Mouse (Mus musculus) intestine, embryonic 16.5 days (tissue): ENCODE measurements around the gene Tex10. TPM values are rescaled to one million over a fixed set of nuclear protein-coding genes. Genes with fewer than 3 reads are reported as not detected.

Experiments
- ATAC-seq: fragments of 200-750 bp; cut with Nextera tagmentation; 2 replicates; pipeline ENCODE4 v1.8.0; 2017; ENCODE audit warnings: moderate TSS enrichment, moderate library complexity
- H3K27ac ChIP-seq: fragments of 300-500 bp; sonication (generic); 2 replicates; pipeline ENCODE4 v1.5.1; 2014; ENCODE audit warnings: mild to moderate bottlenecking, low read length
- H3K27me3 ChIP-seq: fragments of 300-500 bp; sonication (generic); replicated peaks from 2 replicates; pipeline ENCODE4 v1.6.1; 2014; ENCODE audit warnings: low read length, control low read depth, mixed read lengths; ENCODE audit not compliant: control insufficient read depth, insufficient read depth
- H3K36me3 ChIP-seq: fragments of 300-500 bp; sonication (generic); 2 replicates; pipeline ENCODE4 v1.6.1; 2014; ENCODE audit warnings: low read length, control low read depth; ENCODE audit not compliant: control insufficient read depth, insufficient read depth
- H3K4me1 ChIP-seq: fragments of 300-500 bp; sonication (generic); 2 replicates; pipeline ENCODE4 v1.6.1; 2014; ENCODE audit warnings: low read length, control low read depth, mixed read lengths; ENCODE audit not compliant: control insufficient read depth, insufficient read depth
- H3K4me2 ChIP-seq: fragments of 300-500 bp; sonication (generic); 2 replicates; pipeline ENCODE4 v1.6.1; 2014; ENCODE audit warnings: low read depth, low read length, control low read depth
- H3K4me3 ChIP-seq: fragments of 300-500 bp; sonication (generic); 2 replicates; pipeline ENCODE4 v1.5.1; 2014; ENCODE audit warnings: mild to moderate bottlenecking, low read length
- H3K9ac ChIP-seq: fragments of 300-500 bp; sonication (generic); 2 replicates; pipeline ENCODE4 v1.6.1; 2014; ENCODE audit warnings: low read depth, low read length
- H3K9me3 ChIP-seq: fragments of 300-500 bp; sonication (generic); 2 replicates; pipeline ENCODE4 v1.6.1; 2016; ENCODE audit warnings: low read length, control low read depth; ENCODE audit not compliant: control insufficient read depth
- WGBS: fragments of 180-500 bp; shearing (Covaris S2); extraction: QIAGEN DNeasy Blood & Tissue Kit; methylation state at CpG from one replicate; pipeline ENCODE4 v1.1.7; 2014; 5-methylcytosine and 5-hydroxymethylcytosine counted together
- polyA plus RNA-seq: library from polyadenylated mRNA; unstranded; fragments of >200 nt; fragmentation: Nextera tagmentation; extraction: Ambion mirVana; gene quantifications from 2 replicates; pipeline ENCODE4 v1.2.1, GENCODE M21; 2015

Tex10 gene
- 42.3 and 45.0 TPM in 2 replicates for polyA plus RNA-seq

DNA sequence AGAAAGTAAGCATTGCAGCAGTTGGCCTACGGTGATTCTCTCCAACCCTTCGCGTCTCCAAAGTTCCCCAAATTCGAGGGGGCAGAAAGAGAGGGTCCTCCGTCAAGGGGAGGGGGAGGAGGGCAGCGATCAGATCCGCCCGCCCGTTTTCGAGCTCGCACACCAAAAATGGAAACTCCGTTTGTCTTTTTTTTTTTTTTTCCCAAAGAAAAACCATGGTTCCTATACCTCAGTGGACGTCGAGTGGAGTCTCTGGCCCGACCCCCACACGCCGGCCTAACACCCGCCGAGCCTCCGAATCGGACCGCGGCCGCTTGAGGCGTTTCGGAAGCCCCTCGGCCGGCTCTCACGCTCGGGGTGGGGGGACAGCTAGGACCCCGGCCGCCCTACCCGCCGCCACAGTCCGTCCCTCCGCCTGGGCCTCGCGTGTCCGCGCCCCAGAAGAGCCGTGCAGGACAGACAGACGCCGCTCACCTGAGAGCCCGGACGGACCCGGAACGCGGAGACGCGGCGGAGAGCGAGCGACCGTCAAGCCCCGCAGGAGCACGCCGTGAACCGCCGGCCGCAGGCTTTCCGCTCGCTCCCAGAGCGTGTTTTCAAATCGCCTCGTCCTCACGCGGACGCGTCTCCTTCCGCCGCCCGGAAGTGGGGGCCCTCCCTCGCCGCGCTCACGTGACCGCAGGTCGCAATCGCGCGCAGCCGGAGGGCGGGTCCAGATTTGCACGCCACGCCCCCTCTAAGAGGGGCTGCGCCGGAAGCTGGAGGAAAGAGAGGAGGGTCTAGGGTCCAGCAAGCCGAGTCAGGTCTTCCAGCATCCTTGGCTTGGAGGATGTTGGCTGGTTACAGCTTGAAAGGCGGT lies at the start of gene Tex10:
TSS of gene Tex10 (minus strand) at position 668 of the 859 bp plus-strand sequence.
- Histone ChIP-seq H3K4me1 (peaks cover 11% of the 10 kb centered on the region), H3K9me3 (no peaks in the 10 kb centered on the region), H3K9ac (peak within 1 kb of the TSS; percentile 99), H3K36me3 (0 out of 2 replicates have a peak, but pooled peaks cover 2% of the 10 kb centered on the region), H3K27ac (peak within 1 kb of the TSS; percentile 86), H3K4me2 (peak within 1 kb of the TSS; percentile 66), H3K4me3 (peak within 1 kb of the TSS; percentile 97), H3K27me3 (no peaks in the 10 kb centered on the region)
- ATAC-seq = peak; percentile 94
- under 1% methylated on average over 89 of the region's 89 CpGs for WGBS

DNA sequence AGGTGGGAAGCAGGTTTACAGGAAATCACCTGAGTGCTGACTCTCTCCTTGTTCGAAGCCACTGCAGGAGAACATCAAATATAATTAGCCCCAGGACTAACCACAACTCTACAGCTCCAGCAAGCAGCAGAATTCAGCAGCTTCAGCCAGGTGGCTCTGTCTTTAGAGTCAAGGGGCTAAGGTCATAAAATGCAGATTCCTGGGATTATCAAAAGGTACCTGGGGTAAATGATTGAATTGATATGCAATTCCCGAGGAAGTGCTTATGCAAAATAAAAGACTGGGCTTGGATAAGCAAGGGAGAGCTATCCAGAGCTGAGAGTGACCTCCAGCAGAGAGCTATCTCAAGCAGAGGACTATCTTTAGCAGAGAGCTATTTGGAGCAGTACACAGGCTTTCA lies 37.6 kb upstream of the Tex10 start:
- WGBS = 39% methylated on average over 2 of the region's 2 CpGs
- no peak overlapping the region for H3K27ac ChIP-seq
- no peak for ATAC-seq

DNA sequence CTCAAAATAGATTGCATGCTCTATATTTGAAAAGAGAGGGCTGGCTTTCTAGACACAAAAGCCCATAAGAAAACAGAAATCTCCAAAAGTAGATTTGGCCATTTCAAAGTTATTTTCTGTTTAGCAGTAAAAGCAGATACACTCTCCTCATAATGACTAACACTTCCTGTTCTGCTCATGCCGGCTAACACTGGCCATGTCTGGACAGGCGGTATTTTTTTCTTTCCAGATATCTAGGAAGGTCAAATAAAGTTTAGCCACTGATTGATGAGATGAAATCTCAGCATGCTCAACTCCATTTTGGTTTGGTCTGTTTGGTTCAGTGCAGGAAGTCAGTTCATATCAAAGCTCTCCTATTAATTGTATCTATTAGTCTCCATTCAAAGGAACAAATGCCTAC lies 19.3 kb upstream of the Tex10 start:
- Histone ChIP-seq H3K27ac (no peak overlapping the region), H3K36me3 (no peaks in the 10 kb centered on the region), H3K9ac (no peak overlapping the region), H3K4me1 (no peaks in the 10 kb centered on the region), H3K4me3 (no peak overlapping the region), H3K9me3 (no peaks in the 10 kb centered on the region), H3K27me3 (no peaks in the 10 kb centered on the region), H3K4me2 (no peak overlapping the region)
- WGBS = 49% methylated on average over 2 of the region's 2 CpGs
- ATAC-seq = no peak

More for the DNA sequence above, 37.6 kb upstream of the Tex10 start:
- Histone ChIP-seq H3K4me1 (no peaks in the 10 kb centered on the region), H3K9ac (no peak overlapping the region), H3K4me3 (no peak overlapping the region), H3K27me3 (no peaks in the 10 kb centered on the region), H3K9me3 (0 out of 2 replicates have a peak, but pooled peaks cover 2% of the 10 kb centered on the region), H3K4me2 (no peak overlapping the region), H3K36me3 (no peaks in the 10 kb centered on the region)

DNA sequence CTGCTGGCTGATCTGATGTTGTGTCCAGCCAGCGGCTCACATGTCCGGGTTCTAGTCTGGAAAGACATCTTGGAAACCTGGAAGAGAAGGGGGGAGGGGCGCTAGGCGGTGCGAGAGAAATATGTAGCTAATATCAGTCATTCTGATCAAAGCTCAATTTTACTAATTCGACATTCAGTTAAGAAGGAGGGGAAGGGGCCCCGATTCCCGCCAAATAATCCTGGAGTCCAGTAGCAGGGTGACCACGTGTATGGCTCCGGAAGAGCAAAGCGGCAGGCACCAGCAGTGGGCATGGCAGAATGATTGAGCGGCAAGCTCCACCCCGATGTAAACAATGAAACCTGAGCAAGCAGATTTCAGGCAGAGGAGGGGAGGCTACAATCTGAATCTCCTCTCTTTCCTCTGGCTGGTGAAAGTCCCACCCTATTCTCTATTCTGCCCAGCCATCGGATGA lies 18.1 kb upstream of the Tex10 start:
- no peaks in the 10 kb centered on the region for H3K9me3 ChIP-seq
- ATAC-seq = peak; percentile 80
- H3K4me2 ChIP-seq = peak overlapping the region; percentile 52
- H3K27me3 ChIP-seq = no peaks in the 10 kb centered on the region
- H3K27ac ChIP-seq = no peak overlapping the region
- no peaks in the 10 kb centered on the region for H3K36me3 ChIP-seq
- H3K4me3 ChIP-seq = peak overlapping the region; percentile 39
- no peaks in the 10 kb centered on the region for H3K4me1 ChIP-seq
- peak overlapping the region; percentile 24; the same call in 1 of the 2 replicates for H3K9ac ChIP-seq
- 7% methylated on average over 14 of the region's 14 CpGs for WGBS

DNA sequence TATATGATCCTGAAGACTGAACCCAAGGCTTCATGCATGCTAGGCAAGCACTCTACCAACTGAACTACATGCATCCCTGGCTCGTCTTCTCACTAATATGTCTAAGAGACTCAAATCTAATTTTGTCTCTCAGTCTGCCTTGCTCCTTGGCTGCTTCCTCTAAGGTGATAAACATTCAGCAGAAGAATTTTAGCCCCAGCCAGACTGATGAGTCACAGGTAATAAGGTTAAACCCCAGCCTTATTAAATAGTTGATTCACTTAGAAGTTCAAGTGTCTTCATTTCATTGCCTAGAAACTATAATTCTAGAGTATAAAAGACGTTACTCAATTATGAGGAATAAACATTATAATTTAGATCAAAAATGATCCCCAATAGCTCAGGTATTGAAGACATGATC lies 15.7 kb upstream of the Tex10 start:
- Histone ChIP-seq H3K36me3 (no peaks in the 10 kb centered on the region), H3K4me2 (no peak overlapping the region), H3K9ac (no peak overlapping the region), H3K9me3 (no peaks in the 10 kb centered on the region), H3K4me1 (no peaks in the 10 kb centered on the region), H3K4me3 (no peak overlapping the region), H3K27ac (no peak overlapping the region), H3K27me3 (no peaks in the 10 kb centered on the region)
- WGBS = 75% methylated on average over 2 of the region's 2 CpGs
- no peak for ATAC-seq

DNA sequence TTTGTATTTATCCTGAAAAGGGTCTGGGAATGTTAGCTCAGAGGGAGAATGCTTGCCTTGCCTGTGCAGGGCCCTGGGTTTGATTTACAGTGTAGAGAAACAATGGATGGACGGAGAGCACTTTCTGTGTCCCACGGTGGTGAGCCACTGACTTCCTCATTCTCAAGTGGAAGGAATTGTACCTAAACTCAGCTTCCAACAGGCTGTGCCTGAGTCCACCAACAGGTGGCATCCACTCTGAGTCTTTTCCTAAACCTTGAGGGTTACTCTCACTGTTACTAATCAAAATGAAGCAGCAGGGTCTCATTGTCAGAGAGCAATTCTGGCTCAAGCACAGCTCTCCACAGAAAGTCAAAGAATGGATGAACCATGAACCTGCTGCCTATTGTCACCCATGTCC lies 8.0 kb upstream of the Tex10 start:
- Histone ChIP-seq H3K9ac (no peak overlapping the region), H3K4me1 (no peaks in the 10 kb centered on the region), H3K4me2 (no peak overlapping the region), H3K27me3 (no peaks in the 10 kb centered on the region), H3K27ac (no peak overlapping the region), H3K36me3 (no peaks in the 10 kb centered on the region), H3K9me3 (no peaks in the 10 kb centered on the region; the same call in 1 of the 2 replicates), H3K4me3 (no peak overlapping the region)
- ATAC-seq = no peak
- 10% methylated on average over 2 of the region's 2 CpGs for WGBS

DNA sequence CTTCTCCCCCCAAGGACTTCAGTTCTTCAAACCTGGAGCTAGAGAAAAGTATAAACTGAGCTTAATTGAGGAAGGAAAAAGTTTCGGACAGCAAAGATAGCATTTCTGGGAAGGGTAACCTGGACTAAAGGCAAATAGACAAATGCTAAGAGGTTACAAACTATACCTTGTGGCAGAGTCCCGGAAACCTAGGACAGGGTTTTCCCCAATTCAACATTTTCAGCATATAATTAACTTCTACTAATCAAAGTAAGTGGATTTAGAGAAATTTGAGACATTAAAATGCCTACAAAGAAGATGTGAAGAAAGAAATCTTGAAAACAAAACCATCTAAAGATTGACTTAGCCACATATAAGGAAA lies 372 bp upstream of the Tex10 start:
- no peaks in the 10 kb centered on the region; the same call in 1 of the 2 replicates for H3K9me3 ChIP-seq
- H3K4me3 ChIP-seq = peak overlapping the region; percentile 97
- no peak for ATAC-seq
- no peak overlapping the region; the same call in 1 of the 2 replicates for H3K27ac ChIP-seq
- no peaks in the 10 kb centered on the region for H3K27me3 ChIP-seq
- 0 out of 2 replicates have a peak, but pooled peaks cover under 1% of the 10 kb centered on the region for H3K36me3 ChIP-seq
- peaks cover 11% of the 10 kb centered on the region for H3K4me1 ChIP-seq
- peak overlapping the region; percentile 66 for H3K4me2 ChIP-seq
- 74% methylated on average over 2 of the region's 2 CpGs for WGBS
- H3K9ac ChIP-seq = peak overlapping the region; percentile 99

DNA sequence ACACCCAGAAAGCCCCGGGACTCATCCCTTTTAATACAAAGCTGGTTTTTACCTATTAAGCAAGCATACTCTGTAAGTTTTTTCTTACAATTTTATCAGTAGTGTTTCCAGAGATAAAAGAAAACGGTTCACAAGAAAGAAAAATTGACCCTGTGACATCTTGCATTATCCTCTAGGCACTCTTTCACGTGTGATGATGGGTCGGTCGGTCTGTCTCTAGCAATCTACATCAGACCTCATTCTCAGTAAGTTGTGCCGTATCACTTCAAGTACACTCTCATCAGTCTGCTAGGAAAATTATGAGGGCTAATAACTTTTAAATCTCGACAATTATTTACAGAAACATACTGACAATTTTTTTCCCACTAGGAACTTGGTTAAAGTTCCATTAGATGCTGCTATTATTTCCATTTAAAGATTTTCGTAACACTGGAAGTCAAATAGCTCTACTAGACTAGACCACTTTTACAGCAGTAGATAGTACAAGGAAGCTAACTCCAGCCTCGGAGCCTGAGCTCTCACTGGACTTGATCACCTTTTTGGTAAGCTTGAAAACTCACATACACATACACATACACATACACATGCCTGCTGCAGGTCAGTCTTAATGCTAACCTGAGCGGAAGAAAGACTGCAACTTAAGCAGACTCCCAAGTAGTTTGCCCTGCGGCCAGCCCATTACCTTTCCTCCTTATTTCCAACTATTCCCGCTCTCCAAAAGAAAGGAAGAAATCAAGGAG lies 1.0 kb downstream of the Tex10 start:
- Histone ChIP-seq H3K27me3 (no peaks in the 10 kb centered on the region), H3K36me3 (peaks cover 5% of the 10 kb centered on the region; the same call in 1 of the 2 replicates), H3K9me3 (no peaks in the 10 kb centered on the region), H3K27ac (peak overlapping the region; percentile 86), H3K4me2 (peak overlapping the region; percentile 66), H3K4me3 (peak overlapping the region; percentile 97), H3K4me1 (peaks cover 11% of the 10 kb centered on the region), H3K9ac (peak overlapping the region; percentile 99)
- WGBS = 8% methylated on average over 12 of the region's 12 CpGs
- ATAC-seq = 0 out of 2 replicates have a peak, but pooled peaks have one; percentile 17

DNA sequence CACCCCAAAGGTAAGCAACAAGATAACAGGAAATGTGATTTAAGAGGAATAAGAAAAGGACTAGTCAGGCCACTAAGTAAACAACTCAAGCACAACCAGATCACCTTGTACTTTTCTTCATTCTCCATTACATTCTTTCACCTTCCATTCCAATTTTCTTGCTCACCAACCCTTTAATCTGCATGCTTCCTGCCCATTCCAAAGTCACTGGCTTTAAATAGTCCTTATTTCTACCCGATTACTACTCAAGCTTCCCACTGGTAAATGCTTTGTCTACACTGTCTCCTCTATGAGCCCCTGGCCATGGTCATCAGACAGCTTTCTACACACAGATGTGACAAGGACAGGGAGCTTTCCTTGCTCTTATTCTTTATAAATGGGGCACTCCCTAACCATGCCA lies 2.3 kb downstream of the Tex10 start:
- H3K9ac ChIP-seq = no peak overlapping the region
- H3K4me3 ChIP-seq = peak overlapping the region; percentile 20
- no peaks in the 10 kb centered on the region for H3K9me3 ChIP-seq
- no peaks in the 10 kb centered on the region for H3K27me3 ChIP-seq
- ATAC-seq = no peak
- WGBS = 61% methylated on average over 1 of the region's 1 CpGs
- H3K27ac ChIP-seq = no peak overlapping the region
- H3K4me2 ChIP-seq = peak overlapping the region; percentile 66
- H3K4me1 ChIP-seq = peaks cover 11% of the 10 kb centered on the region
- peaks cover 5% of the 10 kb centered on the region; the same call in 1 of the 2 replicates for H3K36me3 ChIP-seq
